8 mouse cellular contexts compared by ENCODE assay signal in the genomic region with DNA sequence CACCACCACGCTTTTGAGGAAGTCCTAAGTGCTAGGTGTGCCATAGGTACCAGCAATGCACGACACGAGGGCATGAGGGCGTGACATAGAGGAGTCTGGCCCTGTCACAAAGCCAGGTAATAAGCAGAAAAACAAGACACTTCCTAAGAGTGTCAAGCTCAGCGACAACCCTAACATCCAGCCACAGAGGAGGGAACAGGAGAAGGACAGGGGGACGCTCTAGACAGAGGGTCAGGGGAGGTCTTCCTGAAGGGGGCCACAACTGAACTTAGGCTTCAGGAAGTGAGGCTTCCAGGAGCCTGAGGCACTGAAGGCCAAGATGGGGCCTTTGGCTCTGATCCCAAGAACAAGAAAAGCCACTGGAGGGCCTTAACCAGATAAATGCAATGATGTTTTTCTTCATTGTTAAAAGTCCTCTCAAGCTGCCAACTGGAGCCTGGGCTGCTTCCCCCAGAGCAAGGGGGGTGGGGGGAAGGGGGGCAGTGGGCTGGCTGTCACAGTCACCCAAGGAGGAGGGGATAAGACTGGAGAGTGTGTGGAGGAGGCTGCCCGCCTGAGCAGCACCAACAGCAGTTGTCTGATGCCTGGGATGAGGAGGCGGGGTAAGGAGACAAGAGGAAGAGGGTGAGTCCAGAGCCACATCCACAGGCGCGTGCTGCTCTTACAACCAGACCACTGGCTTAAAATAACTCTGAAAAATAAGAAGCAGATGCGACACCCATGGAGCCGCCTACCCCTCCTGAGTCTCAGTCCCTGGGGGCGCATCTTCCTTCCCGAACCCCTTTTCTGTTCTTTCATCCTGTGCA.
DNase-seq lines count a peak whose midpoint lies in the region; ATAC-seq lines count a peak whose summit lies in the region.

No protein-coding gene starts in this region.

- peak; percentile 78 for ATAC-seq in heart, embryonic 15.5 days (replicated peaks; ENCODE audit: insufficient number of reproducible peaks, insufficient read depth, low FRiP score, low read depth)
- ATAC-seq in midbrain, embryonic 15.5 days (replicated peaks) = peak; percentile 79; the same call in 1 of the 2 replicates

- no peaks in the 10 kb centered on the region for H3K27me3 ChIP-seq in heart, embryonic 15.5 days
- no peaks in the 10 kb centered on the region for H3K27me3 ChIP-seq in midbrain, embryonic 15.5 days (replicated peaks)

- peaks cover 15% of the 10 kb centered on the region for H3K4me1 ChIP-seq in heart, embryonic 15.5 days (replicated peaks)
- peaks cover 23% of the 10 kb centered on the region for H3K4me1 ChIP-seq in midbrain, embryonic 15.5 days

- no peak overlapping the region for H3K4me2 ChIP-seq in heart, embryonic 15.5 days
- no peak overlapping the region for H3K4me2 ChIP-seq in midbrain, embryonic 15.5 days

- no peak overlapping the region for H3K4me3 ChIP-seq in heart, embryonic 15.5 days
- H3K4me3 ChIP-seq in midbrain, embryonic 15.5 days = no peak overlapping the region

- no peak overlapping the region for H3K9ac ChIP-seq in heart, embryonic 15.5 days
- H3K9ac ChIP-seq in midbrain, embryonic 15.5 days = peak overlapping the region; percentile 15; the same call in 1 of the 2 replicates

- peak; percentile 94 for DNase-seq in brain, adult 2 months (ENCODE audit: low read depth, low spot score)
- peak; percentile 39 for DNase-seq in embryo, embryonic 11 days
- DNase-seq in left cerebral cortex, adult 11 months (ENCODE audit: low spot score) = peak; percentile 75
- DNase-seq in cerebellum, postnatal 36 days = no peak
- DNase-seq in cerebellum, adult 8-10 months = no peak
- no peak for DNase-seq in urinary bladder, postnatal 25 days (ENCODE audit: low spot score)

- H3K27ac ChIP-seq in heart, embryonic 15.5 days = peak overlapping the region; percentile 14
- peak overlapping the region; percentile 65 for H3K27ac ChIP-seq in midbrain, embryonic 15.5 days

- H3K36me3 ChIP-seq in heart, embryonic 15.5 days = no peaks in the 10 kb centered on the region
- H3K36me3 ChIP-seq in midbrain, embryonic 15.5 days (replicated peaks) = no peaks in the 10 kb centered on the region

- 38% methylated on average over 14 of the region's 14 CpGs for WGBS in heart, embryonic 15.5 days
- 60% methylated on average over 14 of the region's 14 CpGs for WGBS in midbrain, embryonic 15.5 days

- no peaks in the 10 kb centered on the region for H3K9me3 ChIP-seq in heart, embryonic 15.5 days (replicated peaks)
- no peaks in the 10 kb centered on the region for H3K9me3 ChIP-seq in midbrain, embryonic 15.5 days

Comparison
In these comparisons a context has a peak if more than half of its experiments do, and no peak if none do; other contexts are left out.
1. DNase-seq: peak in brain, adult 2 months (single experiment), embryo, embryonic 11 days (single experiment) and left cerebral cortex, adult 11 months (single experiment); none in cerebellum, postnatal 36 days (0 of 2), cerebellum, adult 8-10 months (single experiment) and urinary bladder, postnatal 25 days (single experiment).